Mouse (Mus musculus): ENCODE results near the gene Slc44a2.

Slc44a2 gene

GRCm38 (mm10) chr9:21333523-21333922 lies 13.0 kb downstream of the Slc44a2 start:
- DNase-seq (ENCODE audit: low spot score in 2 of 2): no peak

- no peak for DNase-seq (ENCODE audit: low spot score in 2 of 2)
Observed at GRCm38 (mm10) chr9:21334747-21335146, 14.2 kb downstream of the Slc44a2 start.

- DNase-seq (ENCODE audit: low spot score in 2 of 2): no peak
Observed at GRCm38 (mm10) chr9:21335391-21335790, 14.9 kb downstream of the Slc44a2 start.

DNA sequence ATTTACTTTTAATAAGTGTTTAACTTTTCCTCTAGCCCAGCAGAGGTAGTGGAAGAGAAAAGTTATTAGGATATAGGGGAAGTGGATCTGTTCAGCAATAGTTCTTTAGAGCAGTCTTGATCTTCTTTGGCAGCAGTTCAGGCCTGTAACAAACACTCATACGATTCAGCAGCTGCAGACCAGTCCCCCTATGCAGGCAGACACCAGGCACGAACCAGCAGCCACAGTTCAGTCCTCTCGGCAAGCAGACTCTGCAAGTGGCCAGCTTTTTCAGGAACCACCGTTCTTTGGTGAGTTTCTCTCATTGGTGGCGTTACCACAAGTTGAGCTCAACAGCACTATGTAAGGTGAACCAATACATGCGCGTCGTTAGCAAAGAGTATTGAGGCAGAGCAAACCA lies 16.0 kb downstream of the Slc44a2 start:
- no peak for DNase-seq (ENCODE audit: low spot score in 2 of 2)

DNA sequence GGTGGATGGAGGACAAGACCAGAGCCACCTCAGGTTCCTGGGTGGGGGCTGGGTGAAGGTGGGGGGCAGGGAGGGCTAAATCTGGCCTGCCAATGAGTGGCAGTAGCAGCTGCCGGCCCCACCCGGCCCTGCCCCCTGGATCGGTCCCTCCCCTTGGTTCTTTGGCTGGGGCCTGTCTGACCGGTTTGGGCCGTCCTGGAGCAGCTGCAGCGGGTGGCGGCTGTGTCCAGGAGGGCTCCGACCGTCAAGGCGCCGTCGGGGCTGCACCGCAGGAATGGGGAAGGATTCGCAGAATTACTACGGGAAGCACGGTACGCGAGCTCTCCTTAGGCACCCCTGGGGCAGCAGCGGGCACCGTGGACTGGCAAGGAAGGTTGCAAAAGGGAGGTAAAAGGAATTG lies 17.2 kb downstream of the Slc44a2 start:
- no peak for DNase-seq (ENCODE audit: low spot score in 2 of 2)

DNA sequence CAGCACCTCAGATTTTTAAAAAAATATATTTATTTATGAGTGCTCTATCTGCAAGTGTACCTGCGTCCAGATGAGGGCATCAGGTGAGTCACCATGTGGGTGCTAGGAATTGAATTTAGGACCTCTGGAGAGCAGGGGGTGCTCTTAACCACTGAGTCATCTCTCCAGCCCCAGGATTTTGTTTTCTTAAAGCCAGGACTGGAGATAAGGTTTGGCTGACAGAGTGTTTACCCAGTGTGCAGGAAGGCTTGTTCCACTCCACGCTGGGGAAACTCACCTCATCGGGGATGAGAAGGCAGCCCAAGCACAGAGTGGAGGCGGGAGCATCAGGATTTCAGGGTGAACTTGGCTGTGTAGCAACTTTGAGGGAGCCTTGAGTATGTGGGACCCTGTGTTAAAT lies 19.9 kb downstream of the Slc44a2 start:
- DNase-seq (ENCODE audit: low spot score in 2 of 2): no peak

GRCm38 (mm10) chr9:21346627-21347365 lies 26.3 kb downstream of the Slc44a2 start:
- no peak for DNase-seq (ENCODE audit: low spot score in 2 of 2)

DNA sequence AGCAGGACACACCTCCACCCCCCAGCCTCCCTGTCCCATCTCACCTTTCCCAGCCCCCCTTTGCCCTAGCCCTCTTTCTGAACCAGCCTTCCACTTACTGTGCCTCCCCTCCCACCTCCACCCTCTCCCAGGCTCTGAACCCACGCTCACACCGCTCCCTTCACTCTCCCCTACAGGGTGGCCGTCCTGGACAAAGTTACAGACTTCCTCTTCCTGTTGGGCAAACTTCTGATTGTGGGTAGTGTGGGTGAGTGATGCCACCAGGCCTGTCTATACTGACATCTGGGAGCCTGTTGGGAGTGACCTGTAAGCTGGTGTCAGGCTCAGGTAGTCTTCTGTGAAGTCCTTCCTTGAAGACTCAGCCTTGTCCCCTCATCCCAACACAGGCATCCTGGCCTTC lies 27.7 kb downstream of the Slc44a2 start:
- DNase-seq (ENCODE audit: low spot score in 2 of 2): no peak

DNA sequence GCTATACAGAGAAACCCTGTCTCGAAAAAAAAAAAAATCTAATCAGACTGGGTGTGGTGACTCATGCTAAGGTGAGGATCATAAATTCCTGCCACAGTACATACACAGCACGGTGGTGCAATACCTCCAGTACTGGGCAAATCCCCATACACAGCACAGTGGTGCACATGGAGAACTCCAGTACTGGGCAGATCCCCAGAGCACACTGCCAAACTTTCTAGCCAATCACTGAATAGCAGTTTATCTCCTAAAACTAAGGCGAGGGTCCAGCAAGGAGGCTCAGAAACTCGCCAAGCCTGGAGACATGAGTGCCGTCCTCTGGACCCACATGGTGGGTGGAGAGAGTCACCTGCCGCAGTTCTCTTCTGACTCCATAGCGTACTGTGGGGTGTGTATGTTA lies 30.7 kb downstream of the Slc44a2 start:
- no peak for DNase-seq (ENCODE audit: low spot score in 2 of 2)

- DNase-seq (ENCODE audit: low spot score in 2 of 2): no peak
Observed at GRCm38 (mm10) chr9:21351702-21352377, 31.3 kb downstream of the Slc44a2 start.

GRCm38 (mm10) chr9:21352463-21353372 lies 32.2 kb downstream of the Slc44a2 start:
- no peak for DNase-seq (ENCODE audit: low spot score in 2 of 2)

DNA sequence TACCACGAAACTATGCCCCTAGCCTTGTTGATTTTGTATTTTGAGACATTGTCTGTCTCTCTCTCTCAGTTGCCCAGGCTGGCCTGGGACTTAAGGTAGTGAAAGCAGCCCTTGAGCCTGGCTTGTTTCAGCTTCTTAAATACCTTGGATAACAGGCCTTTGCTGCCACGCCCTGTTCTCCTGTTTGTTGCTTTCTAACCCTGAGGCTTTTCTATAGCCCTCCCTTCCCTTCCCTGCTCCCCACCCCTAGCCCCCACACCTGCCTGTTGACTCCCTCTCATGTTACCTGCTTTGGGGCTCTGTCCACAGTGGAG lies 32.8 kb downstream of the Slc44a2 start:
- no peak for DNase-seq (ENCODE audit: low spot score in 2 of 2)

DNA sequence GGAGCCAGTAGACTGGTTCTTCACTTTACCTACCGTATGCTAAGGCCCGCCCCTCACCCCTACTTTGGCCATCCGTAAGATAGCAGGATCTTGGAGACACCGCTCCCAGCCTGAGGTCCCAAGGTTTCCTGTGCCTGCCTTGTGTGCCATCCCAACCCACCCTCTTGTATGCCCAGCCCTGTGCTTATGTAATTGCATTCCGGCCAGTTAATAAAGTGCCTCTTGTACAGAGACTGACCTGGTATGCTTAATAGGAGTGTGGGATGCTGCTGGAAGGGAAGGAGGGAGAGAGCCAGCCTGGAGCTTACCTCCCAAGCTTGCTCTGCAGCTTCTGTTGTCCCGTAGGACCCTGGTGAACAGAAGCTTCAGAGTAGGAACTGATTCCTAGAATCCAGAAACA lies 34.3 kb downstream of the Slc44a2 start:
- DNase-seq (ENCODE audit: low spot score in 2 of 2): no peak

- DNase-seq (ENCODE audit: low spot score in 2 of 2): peak; percentile 57 to 80
Observed at GRCm38 (mm10) chr9:21356981-21357718, 36.7 kb downstream of the Slc44a2 start.

DNA sequence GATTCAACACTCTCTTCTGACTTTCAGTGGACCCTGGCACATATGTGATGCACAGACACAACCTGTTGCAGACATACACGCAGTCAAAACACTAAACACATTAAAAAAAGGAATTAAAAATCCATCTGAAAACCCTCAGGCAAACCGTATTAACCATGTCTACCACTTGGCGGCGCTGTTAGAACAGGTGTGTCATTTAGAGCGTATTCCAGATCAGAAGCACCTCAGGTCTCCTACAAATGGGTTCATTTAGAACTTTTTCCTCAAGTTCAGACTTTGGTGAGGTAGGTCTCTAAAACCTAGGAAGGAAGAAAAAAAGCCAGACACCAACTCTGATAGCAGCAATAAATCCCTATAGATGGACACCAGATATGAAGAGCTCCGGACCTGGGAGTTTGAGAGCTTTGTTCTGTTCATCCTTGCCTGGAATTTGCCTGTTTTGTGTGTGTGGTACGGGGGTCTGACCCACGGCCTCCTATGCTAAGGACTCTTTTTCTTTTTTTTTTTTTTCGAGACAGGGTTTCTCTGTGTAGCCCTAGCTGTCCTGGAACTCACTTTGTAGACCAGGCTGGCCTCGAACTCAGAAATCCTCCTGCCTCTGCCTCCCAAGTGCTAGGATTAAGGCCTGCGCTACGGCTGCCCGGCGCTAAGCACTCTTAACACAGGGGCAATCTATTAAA lies 46.2 kb downstream of the Slc44a2 start:
- DNase-seq (ENCODE audit: low spot score in 2 of 2): peak; percentile 75 to 89

DNA sequence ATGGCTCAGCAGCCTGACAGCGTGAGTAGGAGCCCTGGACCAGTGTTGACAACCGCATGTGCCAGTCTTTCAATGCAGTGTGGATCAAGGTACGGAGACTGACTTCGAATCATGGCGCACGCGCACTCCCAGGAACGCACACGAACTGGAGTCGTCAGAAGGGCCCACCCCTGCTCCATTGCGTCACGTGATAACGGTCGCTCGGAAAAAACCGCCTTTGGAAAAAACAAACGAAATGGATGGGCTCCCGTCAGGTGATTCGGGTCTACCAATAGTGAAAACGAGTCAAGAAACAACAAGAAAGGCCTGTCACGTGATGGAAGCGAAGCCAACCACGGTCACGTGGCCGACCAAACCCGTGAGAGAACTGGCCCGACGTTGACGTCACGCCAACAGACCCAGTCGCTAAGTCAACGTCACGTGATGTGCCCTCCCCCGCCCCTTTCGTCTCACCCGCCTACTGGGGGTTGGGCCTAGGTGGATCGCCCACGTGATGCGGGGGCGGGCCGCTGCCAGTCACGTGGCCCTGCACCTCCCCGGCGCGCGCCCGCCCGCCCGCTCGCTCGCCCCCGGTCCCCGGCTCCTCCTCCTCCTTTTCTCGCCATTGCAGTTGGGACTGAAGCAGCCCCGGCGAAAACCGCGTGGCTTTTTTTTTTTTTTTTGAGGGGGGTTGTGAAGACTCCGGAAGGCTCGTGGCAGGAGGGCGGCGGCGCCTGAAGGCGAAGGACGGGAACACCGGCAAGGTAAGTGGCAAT lies 47.0 kb downstream of the Slc44a2 start, which contains the start of gene Ilf3:
Gene Ilf3 (plus strand): TSS at position 515 of the 755 bp plus-strand sequence.
- peak; percentile 99 to 100 for DNase-seq (ENCODE audit: low spot score in 2 of 2)

DNA sequence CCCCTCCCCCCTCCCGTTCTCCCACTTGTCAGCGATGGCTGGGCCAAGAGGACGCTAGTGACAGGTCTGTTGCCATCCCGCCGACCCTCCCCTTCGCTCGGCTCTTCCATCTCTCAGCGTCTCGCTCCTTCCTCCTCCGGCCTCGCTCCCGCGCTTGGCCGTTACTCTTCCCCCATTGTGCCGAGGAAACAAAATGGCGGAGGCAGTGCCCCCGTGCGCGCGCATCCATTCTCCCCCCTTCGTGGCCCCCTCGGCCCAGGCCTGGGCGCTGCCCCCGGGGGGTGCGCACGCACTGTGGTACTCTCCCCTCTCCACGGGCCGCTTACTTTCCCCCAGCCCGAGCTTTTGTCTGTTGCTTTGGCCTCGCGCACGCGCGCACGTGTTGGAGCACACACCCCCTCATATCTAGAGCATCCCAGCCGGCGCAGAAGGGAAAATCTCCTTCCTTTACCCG lies 47.7 kb downstream of the Slc44a2 start:
- peak; percentile 64 to 87 for DNase-seq (ENCODE audit: low spot score in 2 of 2)

DNA sequence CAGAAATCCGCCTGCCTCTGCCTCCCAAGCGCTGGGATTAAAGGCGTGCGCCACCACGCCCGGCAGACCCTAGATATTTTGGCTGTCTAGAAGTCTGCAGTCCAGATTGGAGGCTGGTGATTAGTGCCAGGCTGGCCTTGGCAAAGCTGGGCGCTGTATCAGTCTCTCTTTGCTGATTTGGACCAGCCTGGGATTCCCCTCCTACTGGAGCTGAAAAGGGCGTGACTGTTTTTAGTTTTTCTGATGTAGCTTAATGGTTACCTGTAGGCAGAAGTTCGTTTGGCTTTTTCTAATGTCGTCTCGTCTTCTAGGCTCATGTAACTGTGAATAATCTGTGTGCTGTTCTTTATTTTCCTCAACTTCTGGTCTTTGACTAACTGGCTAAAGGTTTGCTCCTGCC lies 48.6 kb downstream of the Slc44a2 start:
- no peak for DNase-seq (ENCODE audit: low spot score in 2 of 2)

DNA sequence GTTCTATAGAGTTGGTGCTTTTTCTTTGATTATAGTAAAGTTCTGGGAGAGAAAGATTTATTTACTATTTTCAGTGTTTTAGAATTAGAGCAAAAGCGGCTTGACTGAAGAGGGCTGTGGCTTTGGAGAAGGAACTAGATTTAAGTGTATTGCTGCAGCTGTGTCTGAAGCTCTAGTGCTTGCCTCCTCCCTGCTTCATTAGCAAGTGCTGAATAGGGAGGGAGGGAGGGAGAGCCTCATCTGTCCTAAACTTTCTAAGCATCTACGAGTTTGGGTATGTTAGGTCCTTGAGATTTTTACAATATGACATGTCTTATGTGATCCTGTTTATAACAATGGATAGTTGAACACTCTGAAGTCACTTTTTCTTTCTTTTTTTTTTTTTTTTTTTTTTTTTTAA lies 50.4 kb downstream of the Slc44a2 start:
- no peak for DNase-seq (ENCODE audit: low spot score in 2 of 2)

DNA sequence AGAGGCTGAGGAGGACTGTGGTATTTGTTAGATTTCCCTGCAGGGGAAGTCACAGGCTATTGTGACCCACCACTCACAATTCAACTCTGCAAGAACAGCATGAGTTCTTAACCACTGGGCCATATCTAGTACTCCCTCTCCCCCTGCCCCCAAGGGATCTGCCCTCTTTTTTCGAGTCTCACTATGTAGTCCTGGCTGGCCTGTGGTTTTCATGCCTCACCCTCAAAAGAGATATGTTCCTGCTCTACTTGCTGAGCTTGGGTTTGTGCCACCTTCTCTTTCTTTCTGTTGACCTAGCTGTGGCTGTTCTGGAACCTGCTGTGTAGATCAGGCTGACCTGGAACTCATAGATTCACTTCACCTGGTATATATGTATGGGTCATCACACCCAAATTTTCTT lies 52.0 kb downstream of the Slc44a2 start:
- DNase-seq (ENCODE audit: low spot score in 2 of 2): no peak
